Mouse (Mus musculus): Measurements from ENCODE around the gene Mrpl4.

DNA sequence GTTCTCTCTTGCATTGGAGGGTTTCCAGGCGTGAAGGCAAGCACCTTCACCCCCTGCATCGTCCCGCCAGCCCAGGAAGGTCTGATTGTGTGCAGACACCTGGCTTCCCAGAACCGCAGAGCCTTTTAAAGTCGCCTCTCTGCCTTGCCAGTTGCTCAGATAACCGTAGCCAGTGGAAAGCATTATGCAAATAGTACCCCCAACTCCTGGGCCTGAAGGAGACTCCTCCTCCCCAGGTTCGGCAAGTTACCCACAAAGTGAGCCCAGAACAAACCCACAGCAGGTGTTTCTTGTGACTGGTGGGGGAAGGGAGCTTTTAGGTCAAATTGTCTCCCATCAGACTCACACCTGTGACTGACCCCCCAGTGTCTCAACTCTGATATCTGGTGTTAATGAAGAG is 14.6 kb upstream of the Mrpl4 start:
- TF ChIP-seq CTCF (IDR thresholded peaks at IDR 0.05 in 2 of 3, conservative IDR thresholded peaks at IDR 0.05 in 1 of 3; ENCODE audit: control insufficient read depth in 1 of 3, insufficient read depth in 1 of 3, low read depth in 2 of 3, low read length in 3 of 3, poor library complexity in 1 of 3, severe bottlenecking in 1 of 3) (no peak), TBP (IDR thresholded peaks at IDR 0.05; ENCODE audit: low read depth, low read length) (no peak), HCFC1 (IDR thresholded peaks at IDR 0.05; ENCODE audit: low read depth, low read length) (no peak), POLR2AphosphoS2 (IDR thresholded peaks at IDR 0.05; ENCODE audit: low read length) (no peak), POLR2A (IDR thresholded peaks at IDR 0.05; ENCODE audit: control insufficient read depth in 1 of 2, insufficient read depth in 1 of 2, low read depth in 1 of 2, low read length in 2 of 2, poor library complexity in 1 of 2) (no peak), MYC (IDR thresholded peaks at IDR 0.05; ENCODE audit: low read depth, low read length) (no peak), TCF12 (IDR thresholded peaks at IDR 0.05; ENCODE audit: low read depth, low read length) (no peak), NELFE (IDR thresholded peaks at IDR 0.05; ENCODE audit: low read depth, low read length) (no peak), MAX (IDR thresholded peaks at IDR 0.05; ENCODE audit: low read length) (no peak), USF2 (IDR thresholded peaks at IDR 0.05; ENCODE audit: borderline replicate concordance in 1 of 2, insufficient read depth in 1 of 2, low read depth in 1 of 2, low read length in 2 of 2) (no peak), KAT2A (conservative IDR thresholded peaks at IDR 0.05; ENCODE audit: low read depth, low read length) (no peak), ZNF384 (IDR thresholded peaks at IDR 0.05; ENCODE audit: low read depth, low read length) (no peak), USF1 (IDR thresholded peaks at IDR 0.05; ENCODE audit: low read depth, low read length) (no peak), BHLHE40 (IDR thresholded peaks at IDR 0.05; ENCODE audit: borderline replicate concordance, low read depth, low read length) (no peak)
